8 mouse cellular contexts compared by ENCODE assay signal in the genomic region with DNA sequence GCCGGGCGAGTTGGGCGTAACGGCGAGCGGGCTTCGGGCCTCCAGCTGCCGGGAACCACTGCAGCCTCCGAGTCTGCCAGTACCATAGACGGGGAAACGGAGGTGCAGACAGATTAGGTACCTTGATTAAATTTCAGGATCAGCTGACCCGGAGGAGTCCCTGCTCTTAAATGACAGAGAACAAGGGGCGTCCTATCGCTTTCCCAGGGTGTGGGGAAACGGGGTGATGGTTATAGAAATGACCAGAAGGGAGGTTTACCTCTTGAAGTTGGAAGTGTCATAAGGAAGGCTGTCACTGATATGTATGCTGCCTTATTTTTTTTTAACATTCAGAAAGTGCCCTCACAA. TPM values are rescaled to one million over a fixed set of nuclear protein-coding genes. Genes with fewer than 3 reads are reported as not detected.
DNase-seq lines count a peak whose midpoint lies in the region; ATAC-seq lines count a peak whose summit lies in the region.

No protein-coding gene starts in this region.

- peak overlapping the region; percentile 88 for H3K9ac ChIP-seq in kidney, embryonic 16.5 days (replicated peaks; ENCODE audit: low read length)
- H3K9ac ChIP-seq in hindbrain, embryonic 16.5 days (ENCODE audit: low read depth, low read length) = peak overlapping the region; percentile 97
- peak overlapping the region; percentile 95 for H3K9ac ChIP-seq in midbrain, embryonic 16.5 days (ENCODE audit: low read depth, low read length)

- H3K27me3 ChIP-seq in kidney, embryonic 16.5 days (ENCODE audit: insufficient read depth, low read length) = no peaks in the 10 kb centered on the region
- no peaks in the 10 kb centered on the region for H3K27me3 ChIP-seq in embryonic facial prominence, embryonic 10.5 days (replicated peaks; ENCODE audit: low read depth, poor library complexity, severe bottlenecking)
- no peaks in the 10 kb centered on the region for H3K27me3 ChIP-seq in hindbrain, embryonic 16.5 days (replicated peaks; ENCODE audit: control insufficient read depth, insufficient read depth, low read length)
- H3K27me3 ChIP-seq in midbrain, embryonic 16.5 days (ENCODE audit: control insufficient read depth, insufficient read depth, low read depth, low read length) = no peaks in the 10 kb centered on the region

- H3K36me3 ChIP-seq in kidney, embryonic 16.5 days (ENCODE audit: insufficient read depth, low read length) = peaks cover 28% of the 10 kb centered on the region; the same call in 1 of the 2 replicates
- H3K36me3 ChIP-seq in embryonic facial prominence, embryonic 10.5 days (replicated peaks) = peaks cover 53% of the 10 kb centered on the region
- peaks cover 29% of the 10 kb centered on the region for H3K36me3 ChIP-seq in hindbrain, embryonic 16.5 days (ENCODE audit: control insufficient read depth, insufficient read depth, low read length)
- peaks cover 21% of the 10 kb centered on the region for H3K36me3 ChIP-seq in midbrain, embryonic 16.5 days (ENCODE audit: control insufficient read depth, insufficient read depth, low read length)

- no peak for ATAC-seq in kidney, embryonic 16.5 days (ENCODE audit: low FRiP score, low TSS enrichment)
- ATAC-seq in hindbrain, embryonic 16.5 days = no peak
- no peak for ATAC-seq in midbrain, embryonic 16.5 days
- no peak for ATAC-seq in activated CD4-positive, CD25-positive, alpha-beta regulatory T cell, adult 4 months

- peak overlapping the region; percentile 85 for H3K4me2 ChIP-seq in kidney, embryonic 16.5 days (replicated peaks; ENCODE audit: low read depth, low read length)
- H3K4me2 ChIP-seq in hindbrain, embryonic 16.5 days (ENCODE audit: low read length) = peak overlapping the region; percentile 56
- H3K4me2 ChIP-seq in midbrain, embryonic 16.5 days (ENCODE audit: low read length) = peak overlapping the region; percentile 72

- DNase-seq in kidney, postnatal 10 days = no peak
- no peak for DNase-seq in embryonic facial prominence, embryonic 10.5 days (ENCODE audit: low spot score)
- no peak for DNase-seq in spleen, adult 12 weeks (ENCODE audit: low spot score)
- no peak for DNase-seq in right cerebral cortex, adult 18-20 months

- peak overlapping the region; percentile 76 for H3K4me3 ChIP-seq in kidney, embryonic 16.5 days (ENCODE audit: low read length)
- H3K4me3 ChIP-seq in embryonic facial prominence, embryonic 10.5 days = peak overlapping the region; percentile 92
- H3K4me3 ChIP-seq in hindbrain, embryonic 16.5 days (ENCODE audit: low read length) = peak overlapping the region; percentile 81
- peak overlapping the region; percentile 87 for H3K4me3 ChIP-seq in midbrain, embryonic 16.5 days (ENCODE audit: low read depth, low read length)

- H3K9me3 ChIP-seq in kidney, embryonic 16.5 days (ENCODE audit: low read length) = no peaks in the 10 kb centered on the region
- H3K9me3 ChIP-seq in embryonic facial prominence, embryonic 10.5 days = no peaks in the 10 kb centered on the region
- H3K9me3 ChIP-seq in hindbrain, embryonic 16.5 days (ENCODE audit: control insufficient read depth, low read length) = no peaks in the 10 kb centered on the region
- no peaks in the 10 kb centered on the region for H3K9me3 ChIP-seq in midbrain, embryonic 16.5 days (replicated peaks; ENCODE audit: control insufficient read depth, low read length, poor library complexity, severe bottlenecking)

- peaks cover 21% of the 10 kb centered on the region for H3K4me1 ChIP-seq in kidney, embryonic 16.5 days (ENCODE audit: insufficient read depth, low read length)
- peaks cover 21% of the 10 kb centered on the region for H3K4me1 ChIP-seq in embryonic facial prominence, embryonic 10.5 days
- peaks cover 24% of the 10 kb centered on the region for H3K4me1 ChIP-seq in hindbrain, embryonic 16.5 days (ENCODE audit: control insufficient read depth, insufficient read depth, low read depth, low read length)
- H3K4me1 ChIP-seq in midbrain, embryonic 16.5 days (ENCODE audit: control insufficient read depth, insufficient read depth, low read length) = peaks cover 18% of the 10 kb centered on the region

- under 1% methylated on average over 15 of the region's 15 CpGs for WGBS in kidney, embryonic 16.5 days
- under 1% methylated on average over 15 of the region's 15 CpGs for WGBS in embryonic facial prominence, embryonic 10.5 days
- WGBS in hindbrain, embryonic 16.5 days = 0% methylated on average over 15 of the region's 15 CpGs
- under 1% methylated on average over 15 of the region's 15 CpGs for WGBS in midbrain, embryonic 16.5 days

- peak overlapping the region; percentile 94 for H3K27ac ChIP-seq in kidney, embryonic 16.5 days (ENCODE audit: low read length)
- H3K27ac ChIP-seq in embryonic facial prominence, embryonic 10.5 days (replicated peaks) = peak overlapping the region; percentile 93
- H3K27ac ChIP-seq in hindbrain, embryonic 16.5 days (ENCODE audit: low read depth, low read length) = peak overlapping the region; percentile 97
- peak overlapping the region; percentile 97 for H3K27ac ChIP-seq in midbrain, embryonic 16.5 days (ENCODE audit: low read length)

RNA-seq across cellular contexts. Expression of a gene that starts 0.5 kb away (rescaled TPM):
- 23.8 and 31.5 TPM in 2 replicates for polyA plus RNA-seq in kidney, embryonic 16.5 days (2015; fragmentation: Nextera tagmentation; extraction: Ambion mirVana)
- 30.8 and 31.9 TPM in 2 replicates for polyA plus RNA-seq in embryonic facial prominence, embryonic 10.5 days (2016; fragmentation: Nextera tagmentation; extraction: Ambion mirVana)
- polyA plus RNA-seq in hindbrain, embryonic 16.5 days (2015; fragmentation: Nextera tagmentation; extraction: Ambion mirVana) = 132 and 134 TPM in 2 replicates
- polyA plus RNA-seq in midbrain, embryonic 16.5 days (2015; fragmentation: Nextera tagmentation; extraction: Ambion mirVana) = 116 and 133 TPM in 2 replicates
- polyA plus RNA-seq in activated CD4-positive, CD25-positive, alpha-beta regulatory T cell, adult 4 months (2017; shearing (Covaris generic)) = 1 to 10 TPM; 6.6 to 7.6 TPM

RNA-seq across cellular contexts. Expression of a gene that starts 0.7 kb away (rescaled TPM):
- 28.0 and 34.8 TPM in 2 replicates for polyA plus RNA-seq in kidney, embryonic 16.5 days (2015; fragmentation: Nextera tagmentation; extraction: Ambion mirVana)
- polyA plus RNA-seq in embryonic facial prominence, embryonic 10.5 days (2016; fragmentation: Nextera tagmentation; extraction: Ambion mirVana) = 47.0 and 50.8 TPM in 2 replicates
- polyA plus RNA-seq in hindbrain, embryonic 16.5 days (2015; fragmentation: Nextera tagmentation; extraction: Ambion mirVana) = 85.1 and 92.6 TPM in 2 replicates
- polyA plus RNA-seq in midbrain, embryonic 16.5 days (2015; fragmentation: Nextera tagmentation; extraction: Ambion mirVana) = 104 TPM in 2 replicates
- polyA plus RNA-seq in activated CD4-positive, CD25-positive, alpha-beta regulatory T cell, adult 4 months (2017; shearing (Covaris generic)) = 10 to 100 TPM; 18.7 to 23.3 TPM

RNA-seq across cellular contexts. Expression of a gene that starts 22.6 kb away (rescaled TPM):
- polyA plus RNA-seq in kidney, embryonic 16.5 days (2015; fragmentation: Nextera tagmentation; extraction: Ambion mirVana) = 5.0 and 6.4 TPM in 2 replicates
- polyA plus RNA-seq in embryonic facial prominence, embryonic 10.5 days (2016; fragmentation: Nextera tagmentation; extraction: Ambion mirVana) = 2.6 and 2.9 TPM in 2 replicates
- 9.5 and 10.1 TPM in 2 replicates for polyA plus RNA-seq in hindbrain, embryonic 16.5 days (2015; fragmentation: Nextera tagmentation; extraction: Ambion mirVana)
- 6.8 and 9.2 TPM in 2 replicates for polyA plus RNA-seq in midbrain, embryonic 16.5 days (2015; fragmentation: Nextera tagmentation; extraction: Ambion mirVana)
- 1 to 10 TPM; 4.9 to 6.3 TPM for polyA plus RNA-seq in activated CD4-positive, CD25-positive, alpha-beta regulatory T cell, adult 4 months (2017; shearing (Covaris generic))

RNA-seq across cellular contexts. Expression of a gene that starts 47.9 kb away (rescaled TPM):
- 74.2 and 81.3 TPM in 2 replicates for polyA plus RNA-seq in kidney, embryonic 16.5 days (2015; fragmentation: Nextera tagmentation; extraction: Ambion mirVana)
- 121 and 130 TPM in 2 replicates for polyA plus RNA-seq in embryonic facial prominence, embryonic 10.5 days (2016; fragmentation: Nextera tagmentation; extraction: Ambion mirVana)
- polyA plus RNA-seq in hindbrain, embryonic 16.5 days (2015; fragmentation: Nextera tagmentation; extraction: Ambion mirVana) = 24.4 and 24.7 TPM in 2 replicates
- 26.3 and 29.9 TPM in 2 replicates for polyA plus RNA-seq in midbrain, embryonic 16.5 days (2015; fragmentation: Nextera tagmentation; extraction: Ambion mirVana)
- under 1 TPM in 1 of 2 experiments, not detected in 1; 0.66 TPM for polyA plus RNA-seq in activated CD4-positive, CD25-positive, alpha-beta regulatory T cell, adult 4 months (2017; shearing (Covaris generic))
